Mouse (Mus musculus) embryonic facial prominence, embryonic 15.5 days (tissue): ENCODE measurements at regions not wholly inside any gene's neighbourhood (a gene's known extent, or its start where the extent isn't known, plus 50 kb on each side); places are given as distances from the start of the nearest gene placed in this dataset.

ENCODE experiments used
- ATAC-seq: fragments of 200-750 bp; cut with Nextera tagmentation; 2 replicates; pipeline ENCODE4 v1.8.0; 2017; ENCODE audit warnings: low read depth, moderate TSS enrichment; ENCODE audit not compliant: insufficient number of reproducible peaks, low FRiP score, low TSS enrichment
- H3K27ac ChIP-seq: fragments of 300-500 bp; sonication (generic); replicated peaks from 2 replicates; pipeline ENCODE4 v1.5.1; 2015; ENCODE audit warnings: mild to moderate bottlenecking, inconsistent platforms
- H3K27me3 ChIP-seq: fragments of 300-500 bp; sonication (generic); 2 replicates; pipeline ENCODE4 v1.6.1; 2015; ENCODE audit warnings: inconsistent platforms
- H3K36me3 ChIP-seq: fragments of 300-500 bp; sonication (generic); 2 replicates; pipeline ENCODE4 v1.6.1; 2015; ENCODE audit warnings: mild to moderate bottlenecking, inconsistent platforms
- H3K4me1 ChIP-seq: fragments of 300-500 bp; sonication (generic); 2 replicates; pipeline ENCODE4 v1.6.1; 2015; ENCODE audit warnings: inconsistent platforms
- H3K4me2 ChIP-seq: fragments of 300-500 bp; sonication (generic); replicated peaks from 2 replicates; pipeline ENCODE4 v1.6.1; 2015; ENCODE audit warnings: mild to moderate bottlenecking, inconsistent platforms
- H3K4me3 ChIP-seq: fragments of 300-500 bp; sonication (generic); replicated peaks from 2 replicates; pipeline ENCODE4 v1.5.1; 2015; ENCODE audit warnings: mild to moderate bottlenecking, inconsistent platforms
- H3K9ac ChIP-seq: fragments of 300-500 bp; sonication (generic); 2 replicates; pipeline ENCODE4 v1.6.1; 2015; ENCODE audit warnings: inconsistent platforms
- H3K9me3 ChIP-seq: fragments of 300-500 bp; sonication (generic); replicated peaks from 2 replicates; pipeline ENCODE4 v1.6.1; 2016; ENCODE audit warnings: inconsistent platforms
- WGBS: fragments of 180-500 bp; shearing (Covaris S2); methylation state at CpG from one replicate; pipeline ENCODE4 v1.1.7; 2015; 5-methylcytosine and 5-hydroxymethylcytosine counted together

- H3K4me3 ChIP-seq = no peak overlapping the region
- no peak overlapping the region for H3K9ac ChIP-seq
- no peak overlapping the region for H3K27ac ChIP-seq
- no peak for ATAC-seq
- H3K9me3 ChIP-seq = no peaks in the 10 kb centered on the region
- 49% methylated on average over 3 of the region's 3 CpGs for WGBS
- no peak overlapping the region for H3K4me2 ChIP-seq
- H3K36me3 ChIP-seq = no peaks in the 10 kb centered on the region
- no peaks in the 10 kb centered on the region for H3K4me1 ChIP-seq
- no peaks in the 10 kb centered on the region for H3K27me3 ChIP-seq
Measured at GRCm38 (mm10) chr10:98629248-98629647, 285.0 kb upstream of the Atp2b1 start.

DNA sequence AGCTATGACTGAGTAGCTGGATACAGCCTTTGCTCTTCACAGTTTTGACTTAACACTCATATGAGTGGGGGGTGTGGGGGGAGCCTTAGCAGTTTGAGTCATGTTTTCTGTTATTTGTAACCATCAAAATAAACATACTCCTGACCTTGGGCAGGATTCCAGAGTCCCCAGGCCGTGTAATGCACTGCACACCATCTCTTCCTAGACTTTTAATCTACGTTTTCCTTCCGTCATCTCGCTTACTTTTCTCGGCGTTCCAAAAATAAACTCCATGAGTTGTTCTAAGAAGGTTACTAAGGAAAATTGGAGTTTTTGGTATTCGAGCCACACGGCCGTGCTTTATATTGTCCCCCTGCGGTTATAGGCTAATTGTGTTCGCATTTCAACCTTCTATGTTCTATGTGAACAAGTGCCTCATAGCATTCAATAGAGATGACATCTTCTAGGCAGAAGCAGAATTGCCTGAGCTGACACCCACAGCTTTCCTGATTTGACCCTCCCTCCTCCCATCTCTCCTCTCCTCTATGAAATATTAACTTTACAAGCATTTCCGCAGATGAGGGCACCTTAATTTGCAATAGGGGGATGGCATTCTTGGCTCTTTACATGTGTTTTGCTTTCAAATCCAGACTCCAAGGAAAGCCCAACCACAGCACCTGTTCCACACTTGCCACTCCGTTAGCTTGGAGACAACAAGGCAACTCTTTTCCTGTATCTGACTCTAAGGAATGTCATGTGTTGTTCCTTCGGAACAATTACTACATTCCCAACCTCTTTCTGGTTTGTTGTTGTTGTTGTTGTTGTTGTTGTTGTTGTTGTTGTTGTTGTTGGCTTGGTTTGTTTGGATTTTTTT, 276.2 kb upstream of the Atp2b1 start:
- Histone ChIP-seq H3K4me1 (no peaks in the 10 kb centered on the region), H3K27me3 (no peaks in the 10 kb centered on the region), H3K36me3 (no peaks in the 10 kb centered on the region), H3K4me3 (no peak overlapping the region), H3K9ac (no peak overlapping the region), H3K9me3 (no peaks in the 10 kb centered on the region), H3K27ac (no peak overlapping the region), H3K4me2 (no peak overlapping the region)
- WGBS = 73% methylated on average over 14 of the region's 14 CpGs
- ATAC-seq = no peak

- WGBS = 84% methylated on average over 10 of the region's 10 CpGs
- no peaks in the 10 kb centered on the region for H3K27me3 ChIP-seq
- ATAC-seq = no peak
- no peaks in the 10 kb centered on the region for H3K9me3 ChIP-seq
- no peak overlapping the region for H3K4me2 ChIP-seq
- H3K9ac ChIP-seq = no peak overlapping the region
- no peak overlapping the region for H3K4me3 ChIP-seq
- no peaks in the 10 kb centered on the region for H3K36me3 ChIP-seq
- no peaks in the 10 kb centered on the region for H3K4me1 ChIP-seq
- H3K27ac ChIP-seq = no peak overlapping the region
Measured at GRCm38 (mm10) chr10:98645681-98646122, 268.5 kb upstream of the Atp2b1 start.

- no peak for ATAC-seq
- H3K9ac ChIP-seq = no peak overlapping the region
- no peak overlapping the region for H3K4me2 ChIP-seq
- H3K4me3 ChIP-seq = no peak overlapping the region
- no peaks in the 10 kb centered on the region for H3K9me3 ChIP-seq
- no peaks in the 10 kb centered on the region for H3K4me1 ChIP-seq
- no peaks in the 10 kb centered on the region for H3K36me3 ChIP-seq
- WGBS = 74% methylated on average over 8 of the region's 8 CpGs
- H3K27ac ChIP-seq = no peak overlapping the region
- no peaks in the 10 kb centered on the region for H3K27me3 ChIP-seq
Measured at GRCm38 (mm10) chr10:98646311-98646999, 267.8 kb upstream of the Atp2b1 start.

GRCm38 (mm10) chr10:98648710-98649245, 265.4 kb upstream of the Atp2b1 start:
- H3K9me3 ChIP-seq = no peaks in the 10 kb centered on the region
- H3K9ac ChIP-seq = no peak overlapping the region
- no peak overlapping the region for H3K4me3 ChIP-seq
- 87% methylated on average over 7 of the region's 7 CpGs for WGBS
- no peak for ATAC-seq
- H3K27ac ChIP-seq = no peak overlapping the region
- H3K36me3 ChIP-seq = no peaks in the 10 kb centered on the region
- H3K27me3 ChIP-seq = no peaks in the 10 kb centered on the region
- H3K4me2 ChIP-seq = no peak overlapping the region
- H3K4me1 ChIP-seq = no peaks in the 10 kb centered on the region

GRCm38 (mm10) chr10:98650533-98650932, 263.7 kb upstream of the Atp2b1 start:
- H3K9me3 ChIP-seq = no peaks in the 10 kb centered on the region
- no peak overlapping the region for H3K27ac ChIP-seq
- no peaks in the 10 kb centered on the region for H3K27me3 ChIP-seq
- 84% methylated on average over 4 of the region's 4 CpGs for WGBS
- ATAC-seq = no peak
- no peak overlapping the region for H3K4me2 ChIP-seq
- H3K36me3 ChIP-seq = no peaks in the 10 kb centered on the region
- H3K4me3 ChIP-seq = no peak overlapping the region
- H3K9ac ChIP-seq = no peak overlapping the region
- H3K4me1 ChIP-seq = no peaks in the 10 kb centered on the region

- no peaks in the 10 kb centered on the region for H3K9me3 ChIP-seq
- no peak overlapping the region for H3K4me2 ChIP-seq
- no peaks in the 10 kb centered on the region for H3K4me1 ChIP-seq
- H3K4me3 ChIP-seq = no peak overlapping the region
- H3K27me3 ChIP-seq = no peaks in the 10 kb centered on the region
- ATAC-seq = no peak
- WGBS = 75% methylated on average over 6 of the region's 6 CpGs
- H3K9ac ChIP-seq = no peak overlapping the region
- no peaks in the 10 kb centered on the region for H3K36me3 ChIP-seq
- no peak overlapping the region for H3K27ac ChIP-seq
Measured at GRCm38 (mm10) chr10:98651127-98651526, 263.1 kb upstream of the Atp2b1 start.

DNA sequence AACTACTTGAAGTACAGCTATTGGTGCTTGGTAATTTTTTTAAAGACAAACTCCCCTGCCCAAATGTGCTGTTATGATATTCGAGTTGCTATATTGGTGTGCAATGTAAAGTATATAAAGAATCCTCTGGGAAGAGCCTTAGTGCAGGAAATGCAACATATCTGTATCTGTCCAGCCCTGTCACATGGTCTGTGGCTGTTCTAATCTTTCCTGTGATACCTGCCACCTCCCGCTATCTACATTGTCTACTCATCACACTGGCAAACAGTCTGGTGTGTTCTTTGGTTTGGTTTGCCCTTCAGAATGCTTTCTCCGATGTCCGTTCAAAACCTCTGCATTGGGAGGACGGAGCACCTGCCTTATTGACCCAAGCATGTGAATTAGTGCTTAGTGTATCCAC, 262.6 kb upstream of the Atp2b1 start:
- 89% methylated on average over 5 of the region's 5 CpGs for WGBS
- no peak overlapping the region for H3K4me2 ChIP-seq

GRCm38 (mm10) chr10:98652084-98652483, 262.1 kb upstream of the Atp2b1 start:
- 82% methylated on average over 2 of the region's 2 CpGs for whole genome bisulfite sequencing
- no peak overlapping the region for H3K27ac ChIP-seq
- no peak for ATAC-seq

More for the DNA sequence above, 262.6 kb upstream of the Atp2b1 start:
- Histone ChIP-seq H3K27me3 (no peaks in the 10 kb centered on the region), H3K9me3 (no peaks in the 10 kb centered on the region), H3K9ac (no peak overlapping the region), H3K4me3 (no peak overlapping the region), H3K36me3 (no peaks in the 10 kb centered on the region), H3K27ac (no peak overlapping the region), H3K4me1 (no peaks in the 10 kb centered on the region)
- no peak for ATAC-seq

DNA sequence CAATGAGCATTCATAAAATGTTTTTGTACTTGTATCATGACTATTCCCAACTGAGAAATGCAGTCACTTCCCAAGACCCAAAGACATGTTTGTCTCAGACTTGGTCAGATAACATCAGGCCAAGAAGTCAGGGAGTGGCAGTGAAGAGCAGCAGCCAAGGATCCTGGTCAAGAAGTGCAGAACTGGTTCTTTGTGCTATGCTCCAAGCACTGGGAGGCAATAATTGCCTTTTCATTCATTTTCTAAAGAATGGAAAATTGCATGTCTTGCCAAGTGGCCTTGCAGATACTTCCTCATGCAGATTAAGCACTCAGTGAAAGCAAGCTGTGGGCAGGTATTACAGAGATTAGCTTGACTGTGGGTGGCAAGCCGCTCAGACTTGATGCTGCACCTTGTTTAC, 253.5 kb upstream of the Atp2b1 start:
- Histone ChIP-seq H3K4me2 (no peak overlapping the region), H3K9me3 (no peaks in the 10 kb centered on the region), H3K4me3 (no peak overlapping the region), H3K27ac (no peak overlapping the region), H3K9ac (no peak overlapping the region), H3K27me3 (no peaks in the 10 kb centered on the region), H3K36me3 (no peaks in the 10 kb centered on the region), H3K4me1 (no peaks in the 10 kb centered on the region)
- no peak for ATAC-seq
- WGBS = 20% methylated on average over 1 of the region's 1 CpGs

More at GRCm38 (mm10) chr10:98652084-98652483, 262.1 kb upstream of the Atp2b1 start:
- Histone ChIP-seq H3K4me3 (no peak overlapping the region), H3K27me3 (no peaks in the 10 kb centered on the region), H3K36me3 (no peaks in the 10 kb centered on the region), H3K9me3 (no peaks in the 10 kb centered on the region), H3K9ac (no peak overlapping the region), H3K4me1 (no peaks in the 10 kb centered on the region), H3K4me2 (no peak overlapping the region)

GRCm38 (mm10) chr10:98665936-98666505, 248.2 kb upstream of the Atp2b1 start:
- Histone ChIP-seq H3K27me3 (no peaks in the 10 kb centered on the region), H3K36me3 (no peaks in the 10 kb centered on the region), H3K27ac (no peak overlapping the region), H3K9me3 (no peaks in the 10 kb centered on the region), H3K4me1 (no peaks in the 10 kb centered on the region), H3K9ac (no peak overlapping the region), H3K4me2 (no peak overlapping the region), H3K4me3 (no peak overlapping the region)
- WGBS = 89% methylated on average over 3 of the region's 3 CpGs
- ATAC-seq = no peak
